Mouse (Mus musculus) neutrophil, adult 5-6 weeks (primary cell): ENCODE measurements around the gene Ninj2. TPM values are rescaled to one million over a fixed set of nuclear protein-coding genes. Genes with fewer than 3 reads are reported as not detected.

Experiments
- ATAC-seq: fragments of 151-379, 151-347 bp; 2 replicates; pipeline ENCODE4 v1.8.0; 2017; ENCODE audit warnings: mild to moderate bottlenecking, moderate TSS enrichment; ENCODE audit not compliant: insufficient number of reproducible peaks, poor library complexity, low FRiP score, severe bottlenecking; ENCODE audit errors: extremely low read depth
- total RNA-seq: library from RNA; stranded (forward); fragments of 200-1000 nt; gene quantifications from 2 replicates; pipeline ENCODE4 v1.2.3, GENCODE M21; 2017

Ninj2 gene
- total RNA-seq, 1 experiment from 2014 or later: not detected

- no peak for ATAC-seq
Measured at GRCm38 (mm10) chr6:120159133-120159901, 66.2 kb downstream of the Ninj2 start.

GRCm38 (mm10) chr6:120162928-120163327 lies 69.8 kb downstream of the Ninj2 start:
- no peak for ATAC-seq

GRCm38 (mm10) chr6:120164765-120165164 lies 71.6 kb downstream of the Ninj2 start:
- ATAC-seq: no peak

DNA sequence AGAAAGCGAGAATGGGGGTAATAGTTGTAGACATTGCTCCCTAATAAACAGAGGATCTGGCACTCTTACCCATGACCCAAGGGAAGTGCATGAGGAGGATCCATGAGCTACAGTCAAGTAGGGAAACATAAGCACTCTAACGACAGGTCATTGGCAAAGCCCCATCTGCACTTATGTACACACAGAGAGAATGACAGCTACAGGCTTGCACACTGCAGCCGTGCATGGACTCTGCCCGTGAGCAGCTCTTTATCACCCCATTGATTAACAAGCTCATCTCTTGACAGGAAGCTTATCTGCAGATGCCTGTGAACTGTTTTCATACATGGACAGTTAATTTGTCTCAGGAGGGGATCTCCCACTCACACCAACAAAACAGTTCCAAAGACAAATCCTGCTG lies 74.4 kb downstream of the Ninj2 start:
- no peak for ATAC-seq

DNA sequence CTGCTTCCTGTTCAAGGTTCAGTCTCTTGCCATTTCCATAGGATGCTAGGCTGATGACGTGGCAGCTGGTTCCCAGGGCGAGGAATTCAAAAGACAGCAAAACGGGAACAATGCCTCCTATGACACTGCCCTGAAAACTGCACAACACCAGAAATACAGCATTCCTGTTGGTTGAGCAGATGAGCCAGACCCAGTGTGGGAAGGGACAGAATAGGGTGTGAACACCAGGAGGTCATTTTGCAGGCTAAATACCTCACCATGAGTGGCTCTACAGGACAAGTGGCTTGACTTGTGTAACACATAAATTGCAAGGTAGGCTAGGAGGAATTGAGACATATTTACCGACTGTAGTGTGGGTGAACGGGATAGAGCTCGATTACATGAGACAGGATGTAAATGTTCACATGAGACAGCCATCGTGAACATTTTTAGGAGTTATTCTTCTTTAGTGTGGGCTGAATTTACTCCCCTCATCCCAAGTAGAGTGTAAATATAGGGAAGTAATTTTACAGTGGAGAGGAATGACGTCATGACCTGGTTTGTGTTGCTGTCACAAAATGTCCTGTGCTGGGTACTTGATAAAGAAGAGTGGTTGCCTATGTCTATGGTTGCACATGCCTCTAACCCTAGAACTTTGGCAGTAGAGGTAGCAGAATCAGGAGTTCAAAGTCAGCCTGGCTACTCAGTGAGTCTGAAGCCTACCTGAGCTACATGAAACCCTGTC lies 79.3 kb downstream of the Ninj2 start:
- 0 out of 2 replicates have a peak, but pooled peaks have one; percentile 13 for ATAC-seq

- ATAC-seq: peak; percentile 17; the same call in 1 of the 2 replicates
Measured at GRCm38 (mm10) chr6:120174028-120174601, 81.0 kb downstream of the Ninj2 start.

DNA sequence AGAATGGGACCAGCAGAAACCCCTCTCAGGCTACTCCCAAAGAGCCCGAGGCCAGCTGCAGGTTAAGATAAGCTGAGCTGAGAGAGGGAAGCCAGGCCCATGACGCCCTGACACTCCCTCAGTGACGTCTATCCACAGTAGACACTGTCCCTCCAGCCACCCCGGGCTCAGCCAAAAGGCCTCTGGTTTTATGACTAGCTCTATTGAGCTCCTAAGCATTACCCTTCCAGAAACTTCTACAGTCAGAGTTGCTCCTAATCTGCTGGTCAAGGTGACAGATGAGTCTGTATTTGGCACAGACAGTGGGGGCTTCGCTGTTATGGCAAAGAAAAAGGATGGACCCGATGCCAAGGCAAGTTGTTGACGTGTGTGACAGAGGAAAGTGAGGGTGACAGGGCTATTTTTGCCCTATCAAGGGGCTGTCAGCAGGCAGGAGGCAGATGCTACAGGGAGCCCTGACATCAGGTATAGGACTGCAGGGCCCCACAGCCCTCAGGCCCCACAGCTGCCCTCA lies 81.5 kb downstream of the Ninj2 start:
- ATAC-seq: peak; percentile 20; the same call in 1 of the 2 replicates

GRCm38 (mm10) chr6:120175650-120176049 lies 82.5 kb downstream of the Ninj2 start:
- ATAC-seq: no peak

GRCm38 (mm10) chr6:120179044-120179755 lies 86.0 kb downstream of the Ninj2 start:
- ATAC-seq: 0 out of 2 replicates have a peak, but pooled peaks have one; percentile 28

DNA sequence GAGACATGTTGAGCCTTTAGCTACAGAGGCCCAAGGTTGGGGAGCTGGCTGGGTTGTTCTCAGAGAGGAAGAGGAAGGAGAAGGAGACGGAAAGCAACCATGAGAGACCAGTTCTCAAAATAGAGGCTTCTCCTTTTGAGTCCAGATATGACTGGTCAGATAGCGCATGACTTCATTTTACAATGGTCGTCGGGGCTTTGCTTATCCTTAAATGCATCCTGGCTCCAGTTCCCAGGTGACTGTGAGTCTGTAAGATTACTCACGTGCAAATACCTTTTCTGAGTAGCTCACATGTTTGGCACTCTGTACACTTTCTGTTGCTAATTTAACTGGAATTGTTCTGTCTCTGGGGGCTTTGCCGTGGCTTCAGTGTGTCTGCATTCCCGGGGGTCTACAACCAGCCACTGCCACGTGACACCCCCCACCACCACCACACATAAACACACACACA lies 86.6 kb downstream of the Ninj2 start:
- peak; percentile 55 for ATAC-seq

DNA sequence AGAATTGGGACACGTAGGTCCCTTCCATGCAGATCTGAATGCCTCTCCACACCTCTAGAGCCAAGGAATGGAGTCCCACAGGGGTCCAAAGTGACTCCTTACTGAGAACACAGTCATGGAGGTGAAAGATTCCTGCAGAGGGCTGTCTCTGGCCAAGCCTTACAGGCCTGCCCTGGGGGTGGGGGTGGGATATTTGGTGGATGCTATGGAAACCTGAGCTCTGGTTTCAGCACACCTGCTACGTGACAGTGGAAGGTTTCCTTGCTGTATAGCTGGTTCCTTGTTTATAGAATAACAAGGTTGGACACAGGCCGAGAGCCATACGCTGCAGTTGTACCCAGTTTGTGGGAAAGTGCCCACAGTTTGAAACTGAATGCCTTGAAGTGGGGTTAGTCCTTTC lies 87.3 kb downstream of the Ninj2 start:
- ATAC-seq: no peak

DNA sequence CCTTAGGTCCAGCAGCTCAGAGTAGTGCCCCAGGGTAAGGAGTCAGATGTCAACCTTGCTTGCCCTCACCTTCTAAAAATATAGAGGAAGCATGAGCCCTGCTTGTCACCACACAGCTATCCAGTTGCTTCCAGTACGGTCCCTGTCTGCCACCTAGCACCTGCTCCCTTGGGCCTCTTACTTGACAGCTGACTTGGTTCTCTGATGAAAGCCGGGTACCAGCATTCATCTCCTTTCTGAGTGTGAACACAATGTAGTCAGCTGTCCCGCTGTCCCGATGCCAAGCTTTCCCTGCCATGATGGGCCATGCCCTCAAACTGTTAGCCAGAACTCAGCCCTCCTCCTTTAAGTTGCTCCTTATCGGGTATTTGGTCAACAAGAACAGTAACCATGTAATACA lies 89.0 kb downstream of the Ninj2 start:
- ATAC-seq: no peak

DNA sequence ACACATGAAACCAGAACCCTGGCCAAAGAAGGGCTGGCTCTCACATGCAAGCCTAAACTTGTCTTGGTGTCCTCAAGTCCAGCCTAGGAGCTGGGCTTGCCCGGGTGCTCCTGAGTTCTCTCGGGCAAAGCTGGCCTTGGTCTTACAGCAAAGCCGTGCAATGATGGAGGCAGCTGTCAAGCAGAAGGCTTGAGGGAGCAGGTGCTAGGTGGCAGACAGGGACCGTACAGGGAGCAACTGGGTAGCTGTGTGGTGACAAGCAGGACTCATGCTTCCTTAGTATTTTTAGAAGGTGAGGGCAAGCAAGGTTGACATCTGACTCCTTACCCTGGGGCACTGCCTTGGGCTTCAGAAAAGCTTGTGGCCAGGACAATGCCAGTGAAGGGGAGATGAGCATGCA lies 90.6 kb downstream of the Ninj2 start:
- no peak for ATAC-seq

DNA sequence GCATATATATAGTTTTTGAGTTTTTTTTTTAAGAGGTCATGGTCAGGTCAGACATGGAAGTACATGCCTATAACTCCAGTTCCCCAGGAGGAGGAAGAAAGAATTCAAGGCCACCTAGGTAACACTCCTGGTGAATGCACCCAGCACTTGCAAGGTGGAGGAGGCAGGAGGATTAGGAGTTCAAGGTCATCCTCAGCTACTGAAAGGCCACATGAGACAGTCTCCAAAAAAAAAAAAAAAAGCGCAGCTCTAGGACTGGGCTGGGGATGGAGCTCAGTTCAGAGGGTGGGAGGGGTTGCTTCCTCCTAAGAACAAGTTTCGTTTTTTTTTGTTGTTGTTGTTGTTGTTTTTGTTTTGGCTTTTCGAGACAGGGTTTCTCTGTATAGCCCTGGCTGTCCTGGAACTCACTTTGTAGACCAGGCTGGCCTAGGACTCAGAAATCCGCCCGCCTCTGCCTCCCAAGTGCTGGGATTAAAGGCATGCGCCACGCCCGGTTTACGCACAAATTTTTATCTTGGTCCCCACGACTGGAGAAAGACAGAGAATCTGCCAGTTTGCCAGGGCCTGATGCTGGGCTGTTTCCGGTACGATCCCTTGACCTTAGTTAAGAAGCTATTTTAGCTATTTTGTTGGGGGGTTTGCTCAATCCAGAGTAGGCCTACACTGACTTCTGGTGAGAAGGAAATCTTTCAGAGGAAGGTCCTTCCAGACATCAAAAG lies 92.0 kb downstream of the Ninj2 start:
- no peak for ATAC-seq

- no peak for ATAC-seq
Measured at GRCm38 (mm10) chr6:120185756-120186155, 92.6 kb downstream of the Ninj2 start.

GRCm38 (mm10) chr6:120186594-120186993 lies 93.4 kb downstream of the Ninj2 start:
- no peak for ATAC-seq

DNA sequence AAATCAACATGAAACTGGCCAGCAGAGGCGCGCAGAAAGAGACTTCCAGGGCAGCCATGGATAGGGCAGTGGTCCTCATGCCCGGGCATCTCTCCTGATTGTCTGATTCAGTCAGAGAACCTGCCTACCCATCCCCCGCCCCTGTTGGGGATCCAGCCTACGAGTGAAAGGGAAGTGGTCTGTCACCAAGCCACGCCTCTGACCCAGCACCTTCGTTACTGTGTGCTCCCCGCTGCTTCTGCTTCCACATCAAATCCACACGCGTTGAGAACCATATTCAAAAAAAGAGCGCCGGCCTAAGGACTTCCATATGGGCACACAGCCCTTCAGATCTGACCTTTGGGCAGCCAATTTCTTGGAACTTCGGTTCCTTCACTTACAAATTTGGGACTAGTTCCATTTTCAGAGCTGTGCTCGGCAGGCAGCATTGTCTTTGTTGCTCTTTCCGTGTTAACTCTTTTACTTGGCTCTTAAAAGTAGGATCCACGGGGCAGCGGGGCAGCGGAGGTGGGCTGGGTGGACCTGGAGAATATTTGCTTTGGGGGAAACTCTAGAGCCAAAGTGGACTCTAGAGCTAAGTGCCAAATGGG lies 94.5 kb downstream of the Ninj2 start:
- ATAC-seq: peak; percentile 96
